Mouse (Mus musculus): ENCODE results near the gene Dcp1a. TPM values are rescaled to one million over a fixed set of nuclear protein-coding genes. Genes with fewer than 3 reads are reported as not detected.
"Not testable (repeated sequence)": the region's sequence is repeated elsewhere in the genome, so short reads cannot be mapped to it uniquely, and the experiment has no call there.

Dcp1a gene
- polyA plus RNA-seq, 1 experiment from 2014 or later = 16.8 TPM

- Histone ChIP-seq H3K4me1 (ENCODE audit: control insufficient read depth, insufficient read depth, low read length) (peaks cover 13% of the 10 kb centered on the region), H3K27me3 (ENCODE audit: control insufficient read depth, insufficient read depth, low read length) (no peaks in the 10 kb centered on the region), H3K36me3 (ENCODE audit: control insufficient read depth, insufficient read depth) (peaks cover 17% of the 10 kb centered on the region), H3K9ac (ENCODE audit: low read length) (peak overlapping the region; percentile 52; the same call in 1 of the 2 replicates), H3K27ac (ENCODE audit: low read length) (peak overlapping the region; percentile 70), H3K4me3 (ENCODE audit: low read length) (no peak overlapping the region), H3K9me3 (replicated peaks; ENCODE audit: control insufficient read depth, low read length) (no peaks in the 10 kb centered on the region), H3K4me2 (ENCODE audit: low read depth, low read length) (peak overlapping the region; percentile 46)
- WGBS = 40% methylated on average over 8 of the region's 8 CpGs
- ATAC-seq (replicated peaks; ENCODE audit: extremely low read depth, insufficient read depth, low FRiP score) = peak; percentile 70
These were observed 51.5 kb downstream of the Dcp1a start for GRCm38 (mm10) chr14:30530726-30531269.

GRCm38 (mm10) chr14:30531431-30531830 lies 52.1 kb downstream of the Dcp1a start:
- H3K9ac ChIP-seq (ENCODE audit: low read length) = no peak overlapping the region
- no peak for ATAC-seq (replicated peaks; ENCODE audit: extremely low read depth, insufficient read depth, low FRiP score)
- H3K36me3 ChIP-seq (ENCODE audit: control insufficient read depth, insufficient read depth) = peaks cover 11% of the 10 kb centered on the region
- H3K27ac ChIP-seq (ENCODE audit: low read length) = no peak overlapping the region
- H3K4me2 ChIP-seq (ENCODE audit: low read depth, low read length) = no peak overlapping the region
- no peaks in the 10 kb centered on the region for H3K27me3 ChIP-seq (ENCODE audit: control insufficient read depth, insufficient read depth, low read length)
- H3K4me3 ChIP-seq (ENCODE audit: low read length) = no peak overlapping the region
- WGBS = 67% methylated on average over 5 of the region's 5 CpGs
- peaks cover 13% of the 10 kb centered on the region for H3K4me1 ChIP-seq (ENCODE audit: control insufficient read depth, insufficient read depth, low read length)
- H3K9me3 ChIP-seq (replicated peaks; ENCODE audit: control insufficient read depth, low read length) = no peaks in the 10 kb centered on the region

GRCm38 (mm10) chr14:30531896-30532295 lies 52.6 kb downstream of the Dcp1a start:
- no peak for ATAC-seq (replicated peaks; ENCODE audit: extremely low read depth, insufficient read depth, low FRiP score)
- Histone ChIP-seq H3K9me3 (replicated peaks; ENCODE audit: control insufficient read depth, low read length) (no peaks in the 10 kb centered on the region), H3K4me1 (ENCODE audit: control insufficient read depth, insufficient read depth, low read length) (peaks cover 13% of the 10 kb centered on the region), H3K9ac (ENCODE audit: low read length) (no peak overlapping the region), H3K27ac (ENCODE audit: low read length) (no peak overlapping the region), H3K27me3 (ENCODE audit: control insufficient read depth, insufficient read depth, low read length) (no peaks in the 10 kb centered on the region), H3K36me3 (ENCODE audit: control insufficient read depth, insufficient read depth) (peaks cover 8% of the 10 kb centered on the region), H3K4me2 (ENCODE audit: low read depth, low read length) (no peak overlapping the region), H3K4me3 (ENCODE audit: low read length) (no peak overlapping the region)
- 86% methylated on average over 6 of the region's 6 CpGs for WGBS

GRCm38 (mm10) chr14:30533780-30534450 lies 54.6 kb downstream of the Dcp1a start:
- ATAC-seq (replicated peaks; ENCODE audit: extremely low read depth, insufficient read depth, low FRiP score) = no peak
- no peaks in the 10 kb centered on the region for H3K27me3 ChIP-seq (ENCODE audit: control insufficient read depth, insufficient read depth, low read length)
- no peak overlapping the region for H3K4me2 ChIP-seq (ENCODE audit: low read depth, low read length)
- H3K4me3 ChIP-seq (ENCODE audit: low read length) = no peak overlapping the region
- H3K9me3 ChIP-seq (replicated peaks; ENCODE audit: control insufficient read depth, low read length) = no peaks in the 10 kb centered on the region
- H3K27ac ChIP-seq (ENCODE audit: low read length) = no peak overlapping the region
- H3K36me3 ChIP-seq (ENCODE audit: control insufficient read depth, insufficient read depth) = no peaks in the 10 kb centered on the region
- no peak overlapping the region for H3K9ac ChIP-seq (ENCODE audit: low read length)
- WGBS = 67% methylated on average over 6 of the region's 6 CpGs
- peaks cover 13% of the 10 kb centered on the region for H3K4me1 ChIP-seq (ENCODE audit: control insufficient read depth, insufficient read depth, low read length)

GRCm38 (mm10) chr14:30541541-30541940 lies 62.2 kb downstream of the Dcp1a start:
- Histone ChIP-seq H3K36me3 (ENCODE audit: control insufficient read depth, insufficient read depth) (no peaks in the 10 kb centered on the region), H3K4me2 (ENCODE audit: low read depth, low read length) (no peak overlapping the region), H3K4me1 (ENCODE audit: control insufficient read depth, insufficient read depth, low read length) (peaks cover 3% of the 10 kb centered on the region; the same call in 1 of the 2 replicates), H3K27me3 (ENCODE audit: control insufficient read depth, insufficient read depth, low read length) (no peaks in the 10 kb centered on the region), H3K27ac (ENCODE audit: low read length) (no peak overlapping the region), H3K9ac (ENCODE audit: low read length) (no peak overlapping the region), H3K9me3 (replicated peaks; ENCODE audit: control insufficient read depth, low read length) (no peaks in the 10 kb centered on the region), H3K4me3 (ENCODE audit: low read length) (no peak overlapping the region)
- 73% methylated on average over 10 of the region's 10 CpGs for WGBS
- ATAC-seq (replicated peaks; ENCODE audit: extremely low read depth, insufficient read depth, low FRiP score) = no peak

GRCm38 (mm10) chr14:30543331-30543730 lies 64.0 kb downstream of the Dcp1a start:
- H3K9ac ChIP-seq (ENCODE audit: low read length); H3K4me1 ChIP-seq (ENCODE audit: control insufficient read depth, insufficient read depth, low read length); H3K4me3 ChIP-seq (ENCODE audit: low read length); H3K27ac ChIP-seq (ENCODE audit: low read length); H3K4me2 ChIP-seq (ENCODE audit: low read depth, low read length); ATAC-seq (replicated peaks; ENCODE audit: extremely low read depth, insufficient read depth, low FRiP score); H3K9me3 ChIP-seq (replicated peaks; ENCODE audit: control insufficient read depth, low read length); H3K27me3 ChIP-seq (ENCODE audit: control insufficient read depth, insufficient read depth, low read length); H3K36me3 ChIP-seq (ENCODE audit: control insufficient read depth, insufficient read depth): not testable (repeated sequence)
- 84% methylated on average over 5 of the region's 5 CpGs for WGBS

GRCm38 (mm10) chr14:30548131-30548720 lies 68.9 kb downstream of the Dcp1a start, which contains the start of gene Tkt:
Tkt (plus strand) TSS chr14:30548359.
- H3K27me3 ChIP-seq (ENCODE audit: control insufficient read depth, insufficient read depth, low read length) = no peaks in the 10 kb centered on the region
- peak within 1 kb of the TSS; percentile 91 for H3K9ac ChIP-seq (ENCODE audit: low read length)
- peak within 1 kb of the TSS; percentile 89 for H3K27ac ChIP-seq (ENCODE audit: low read length)
- H3K4me3 ChIP-seq (ENCODE audit: low read length) = peak within 1 kb of the TSS; percentile 73
- ATAC-seq (replicated peaks; ENCODE audit: extremely low read depth, insufficient read depth, low FRiP score) = peak; percentile 49
- H3K4me2 ChIP-seq (ENCODE audit: low read depth, low read length) = peak within 1 kb of the TSS; percentile 90
- no peaks in the 10 kb centered on the region for H3K9me3 ChIP-seq (replicated peaks; ENCODE audit: control insufficient read depth, low read length)
- 19% methylated on average over 8 of the region's 8 CpGs for WGBS
- H3K36me3 ChIP-seq (ENCODE audit: control insufficient read depth, insufficient read depth) = no peaks in the 10 kb centered on the region
- peaks cover 31% of the 10 kb centered on the region for H3K4me1 ChIP-seq (ENCODE audit: control insufficient read depth, insufficient read depth, low read length)

GRCm38 (mm10) chr14:30548965-30549776 lies 69.8 kb downstream of the Dcp1a start:
- H3K4me1 ChIP-seq (ENCODE audit: control insufficient read depth, insufficient read depth, low read length) = peaks cover 31% of the 10 kb centered on the region
- no peaks in the 10 kb centered on the region for H3K9me3 ChIP-seq (replicated peaks; ENCODE audit: control insufficient read depth, low read length)
- peak; percentile 94 for ATAC-seq (replicated peaks; ENCODE audit: extremely low read depth, insufficient read depth, low FRiP score)
- H3K4me2 ChIP-seq (ENCODE audit: low read depth, low read length) = peak overlapping the region; percentile 90
- WGBS = under 1% methylated on average over 69 of the region's 69 CpGs
- peak overlapping the region; percentile 73 for H3K4me3 ChIP-seq (ENCODE audit: low read length)
- H3K9ac ChIP-seq (ENCODE audit: low read length) = peak overlapping the region; percentile 91
- H3K27me3 ChIP-seq (ENCODE audit: control insufficient read depth, insufficient read depth, low read length) = no peaks in the 10 kb centered on the region
- peak overlapping the region; percentile 89 for H3K27ac ChIP-seq (ENCODE audit: low read length)
- H3K36me3 ChIP-seq (ENCODE audit: control insufficient read depth, insufficient read depth) = no peaks in the 10 kb centered on the region
